Mouse (Mus musculus) embryonic fibroblast, embryonic 13.5 days (primary cell): ENCODE measurements around the gene Arv1.

Experiments
- CTCF ChIP-seq: IDR thresholded peaks from 2 replicates; pipeline ENCODE4 v1.5.1; 2011; ENCODE audit warnings: mild to moderate bottlenecking, control low read depth, low read length, moderate library complexity, borderline replicate concordance; ENCODE audit not compliant: insufficient read depth
- POLR2A ChIP-seq: IDR thresholded peaks from 2 replicates; pipeline ENCODE4 v1.6.1; 2011; ENCODE audit warnings: low read depth, mild to moderate bottlenecking, control low read depth, low read length, moderate library complexity

- TF ChIP-seq CTCF: peak; percentile 100
- no peak for TF ChIP-seq POLR2A
Observed at GRCm38 (mm10) chr8:124677486-124677885, 44.5 kb upstream of the Arv1 start.
